Mouse (Mus musculus): ENCODE measurements around the gene Dusp22. TPM values are rescaled to one million over a fixed set of nuclear protein-coding genes. Genes with fewer than 3 reads are reported as not detected.

The Dusp22 gene
- total RNA-seq (2017), result 37.6 to 46.2 TPM (median 42.1 TPM) in 3 replicates

DNA sequence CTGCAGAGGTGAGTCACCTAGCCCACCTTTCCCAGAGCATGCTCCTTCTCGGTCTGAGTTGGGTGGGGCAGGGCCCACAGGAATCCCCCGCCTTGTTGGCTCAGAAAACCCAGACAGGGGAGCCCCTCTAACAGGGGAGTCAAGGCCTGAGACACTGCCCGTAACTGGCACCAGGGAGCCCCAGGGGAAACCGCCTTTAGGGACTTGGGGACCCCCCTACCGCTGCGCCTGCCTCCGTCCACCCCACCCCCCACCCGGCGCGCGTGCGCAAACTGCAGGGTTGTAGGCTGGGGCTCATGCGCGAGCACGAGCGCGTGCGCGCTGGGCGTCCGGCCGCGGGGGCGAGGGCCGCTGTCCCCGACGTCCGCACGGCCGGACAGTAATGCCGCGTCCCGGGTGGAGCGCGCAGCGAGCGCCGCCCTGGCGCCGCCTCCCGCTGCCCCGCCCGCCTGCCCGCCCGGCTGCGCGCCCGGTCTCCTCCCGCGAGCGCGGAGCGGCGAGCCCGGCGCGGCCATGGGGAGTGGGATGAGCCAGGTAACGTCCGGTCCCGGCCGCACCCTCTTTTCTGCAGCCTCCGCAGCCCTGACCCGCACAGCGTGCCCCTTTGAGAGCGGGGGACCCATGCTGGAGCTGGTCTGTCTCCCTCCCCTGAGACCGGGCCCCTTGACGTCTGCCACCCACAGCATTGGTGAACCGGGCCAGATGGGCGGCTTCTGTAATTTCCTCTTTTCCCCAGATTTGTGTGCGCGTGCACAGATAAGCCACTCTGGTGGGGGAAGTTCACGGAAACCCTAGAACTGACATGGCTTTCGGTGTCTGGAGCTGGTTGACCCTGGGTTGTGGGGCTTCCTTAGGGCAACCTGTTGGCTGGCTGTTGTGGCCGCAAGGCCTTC lies at the start of gene Dusp22:
Gene Dusp22 (plus strand): TSS at position 387 of the 893 bp plus-strand sequence.
- ATAC-seq (replicated peaks; ENCODE audit: insufficient number of reproducible peaks, low FRiP score, low TSS enrichment, poor library complexity, severe bottlenecking), result peak; percentile 90

GRCm38 (mm10) chr13:30612079-30612794 lies 47.6 kb upstream of the Dusp22 start:
- peak; percentile 32; the same call in 1 of the 2 replicates for ATAC-seq (replicated peaks; ENCODE audit: insufficient number of reproducible peaks, low FRiP score, low TSS enrichment, poor library complexity, severe bottlenecking)

DNA sequence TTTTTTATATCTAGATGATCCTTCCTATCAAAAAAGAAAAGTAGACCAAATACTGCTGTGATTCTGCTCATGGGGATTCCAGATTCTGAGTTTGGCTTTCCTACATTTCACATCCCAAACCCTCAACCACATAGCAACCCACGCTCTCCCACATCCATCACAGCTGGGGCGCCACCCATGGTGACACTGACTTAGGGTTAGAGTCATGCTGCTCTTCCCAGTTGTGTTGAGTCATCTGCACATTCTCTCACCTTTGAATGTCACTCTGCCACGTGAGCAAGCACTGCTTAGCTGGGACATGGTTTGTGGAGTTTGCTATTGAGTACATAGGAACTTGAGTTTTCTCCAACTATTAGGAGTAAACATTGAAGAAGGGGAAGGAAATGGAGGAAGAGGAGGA lies 40.1 kb upstream of the Dusp22 start:
- no peak for ATAC-seq (replicated peaks; ENCODE audit: insufficient number of reproducible peaks, low FRiP score, low TSS enrichment, poor library complexity, severe bottlenecking)

GRCm38 (mm10) chr13:30628195-30629048 lies 31.4 kb upstream of the Dusp22 start:
- peak; percentile 65 for ATAC-seq (replicated peaks; ENCODE audit: insufficient number of reproducible peaks, low FRiP score, low TSS enrichment, poor library complexity, severe bottlenecking)

GRCm38 (mm10) chr13:30629794-30630410 lies 29.9 kb upstream of the Dusp22 start:
- ATAC-seq (replicated peaks; ENCODE audit: insufficient number of reproducible peaks, low FRiP score, low TSS enrichment, poor library complexity, severe bottlenecking), result no peak

DNA sequence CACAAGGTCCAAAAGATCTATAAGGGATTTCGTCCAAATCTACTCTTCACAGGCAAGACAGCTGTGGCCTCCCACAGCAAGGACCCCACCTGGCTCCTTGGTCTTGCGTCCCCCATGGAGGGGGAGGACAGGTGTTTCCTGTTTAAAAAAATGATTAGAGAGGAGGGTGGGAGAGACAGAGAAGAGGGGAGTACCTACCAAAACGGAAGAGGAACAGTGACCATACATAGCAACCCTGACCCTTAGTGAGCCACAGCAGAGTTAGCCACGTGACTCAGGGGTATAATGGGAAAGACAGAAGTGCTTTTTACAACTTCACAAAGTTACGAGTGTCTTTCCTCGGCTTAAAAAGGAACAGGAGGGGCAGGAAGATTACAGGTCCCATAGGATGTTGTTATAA lies 26.8 kb upstream of the Dusp22 start:
- peak; percentile 45; the same call in 1 of the 2 replicates for ATAC-seq (replicated peaks; ENCODE audit: insufficient number of reproducible peaks, low FRiP score, low TSS enrichment, poor library complexity, severe bottlenecking)

DNA sequence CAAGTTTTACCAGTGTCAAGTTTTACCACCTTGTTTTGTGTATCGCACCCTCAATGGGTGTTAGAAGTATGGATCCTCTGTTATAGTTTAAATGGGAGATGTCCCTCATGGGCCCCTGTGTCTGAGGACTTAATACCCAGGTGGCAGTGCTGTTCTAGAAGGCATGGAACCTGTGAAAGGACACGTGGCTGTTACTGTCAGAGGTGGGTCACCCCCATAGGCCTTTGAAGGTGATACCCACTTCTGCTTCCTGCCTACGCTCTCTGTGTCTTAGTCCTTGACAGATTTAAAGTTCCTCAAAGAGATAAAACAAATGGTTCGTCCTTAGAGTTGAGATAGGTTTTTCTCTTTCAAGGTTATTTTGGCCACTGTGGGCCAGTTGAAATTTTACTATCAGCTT lies 23.3 kb upstream of the Dusp22 start:
- no peak for ATAC-seq (replicated peaks; ENCODE audit: insufficient number of reproducible peaks, low FRiP score, low TSS enrichment, poor library complexity, severe bottlenecking)

DNA sequence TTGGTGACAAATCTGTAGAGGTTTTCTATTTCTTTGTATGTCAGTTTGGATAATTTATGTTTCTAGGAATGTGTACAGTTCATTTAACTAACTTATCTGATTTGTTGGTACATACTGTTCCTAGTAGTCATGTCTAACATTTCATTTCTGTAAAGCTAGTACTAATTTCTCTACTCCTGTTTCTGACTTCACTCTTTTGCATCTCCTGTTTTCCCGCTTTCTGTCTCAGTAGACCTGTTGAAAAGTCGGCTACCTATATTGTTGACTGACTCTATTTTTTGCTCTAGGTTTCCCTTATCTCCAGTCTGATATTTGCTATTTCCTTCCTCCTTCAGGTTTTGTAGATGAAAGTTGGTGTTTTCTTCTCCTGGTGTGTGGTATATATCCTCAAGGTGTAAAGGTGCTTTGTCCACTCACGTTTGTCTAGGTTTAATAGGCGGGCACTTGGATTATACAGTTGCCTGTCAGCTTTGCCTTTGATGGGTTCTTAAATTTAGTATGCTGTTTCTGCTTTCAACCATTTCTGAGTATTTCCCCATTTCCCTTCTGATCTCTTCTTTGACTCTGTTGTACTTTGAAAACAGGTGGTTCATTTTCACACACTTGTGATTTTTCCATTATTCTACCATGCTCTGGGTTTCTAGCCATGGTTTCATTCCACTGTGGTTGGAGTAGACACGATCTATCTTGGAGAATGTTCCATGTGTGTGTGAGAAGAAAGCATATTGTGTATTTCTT lies 21.3 kb upstream of the Dusp22 start:
- no peak for ATAC-seq (replicated peaks; ENCODE audit: insufficient number of reproducible peaks, low FRiP score, low TSS enrichment, poor library complexity, severe bottlenecking)

DNA sequence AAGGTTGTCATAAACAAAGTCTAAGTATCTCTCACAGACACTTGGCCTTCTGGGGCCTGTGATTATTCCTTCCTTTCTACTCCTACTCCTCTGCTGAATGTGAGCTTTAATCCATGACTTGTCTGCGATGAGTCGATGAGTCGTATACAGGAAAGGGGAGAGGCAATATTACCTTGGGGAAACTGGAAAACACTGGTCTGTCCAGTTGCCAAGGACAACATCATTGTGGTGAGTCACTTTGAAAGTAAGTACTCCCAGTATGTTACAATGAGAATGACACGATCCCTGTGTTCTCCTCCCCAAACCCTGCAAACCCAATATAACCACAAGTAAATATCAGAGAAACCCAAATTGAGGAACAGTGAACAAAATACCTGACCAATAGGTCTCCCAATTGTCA lies 17.7 kb upstream of the Dusp22 start:
- ATAC-seq (replicated peaks; ENCODE audit: insufficient number of reproducible peaks, low FRiP score, low TSS enrichment, poor library complexity, severe bottlenecking), result no peak

- ATAC-seq (replicated peaks; ENCODE audit: insufficient number of reproducible peaks, low FRiP score, low TSS enrichment, poor library complexity, severe bottlenecking), result peak; percentile 68; the same call in 1 of the 2 replicates
Measured at GRCm38 (mm10) chr13:30648461-30648860, 11.3 kb upstream of the Dusp22 start.

GRCm38 (mm10) chr13:30649197-30649596 lies 10.6 kb upstream of the Dusp22 start:
- ATAC-seq (replicated peaks; ENCODE audit: insufficient number of reproducible peaks, low FRiP score, low TSS enrichment, poor library complexity, severe bottlenecking), result peak; percentile 50; the same call in 1 of the 2 replicates

- ATAC-seq (replicated peaks; ENCODE audit: insufficient number of reproducible peaks, low FRiP score, low TSS enrichment, poor library complexity, severe bottlenecking), result no peak
Measured at GRCm38 (mm10) chr13:30650684-30651083, 9.1 kb upstream of the Dusp22 start.

DNA sequence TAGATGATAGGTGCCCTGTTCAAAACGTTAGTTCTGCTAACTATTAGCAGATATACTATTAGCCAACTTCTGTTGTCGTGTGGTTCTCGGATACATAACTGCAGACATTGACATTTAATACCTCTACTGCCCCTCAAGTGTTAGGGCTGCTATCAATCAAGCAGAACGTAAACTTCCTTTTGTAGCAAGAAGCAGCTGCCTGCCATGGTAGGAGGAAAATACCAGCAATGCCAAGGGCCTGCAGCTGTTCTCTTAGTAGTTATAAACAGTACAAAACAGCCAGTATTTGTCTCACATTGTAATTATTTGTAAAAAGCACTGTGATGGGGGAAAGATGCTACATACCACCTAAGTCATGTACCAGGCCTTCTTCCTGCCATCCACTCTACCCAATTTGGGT lies 6.7 kb upstream of the Dusp22 start:
- ATAC-seq (replicated peaks; ENCODE audit: insufficient number of reproducible peaks, low FRiP score, low TSS enrichment, poor library complexity, severe bottlenecking), result no peak

- no peak for ATAC-seq (replicated peaks; ENCODE audit: insufficient number of reproducible peaks, low FRiP score, low TSS enrichment, poor library complexity, severe bottlenecking)
Measured at GRCm38 (mm10) chr13:30654463-30654862, 5.3 kb upstream of the Dusp22 start.

DNA sequence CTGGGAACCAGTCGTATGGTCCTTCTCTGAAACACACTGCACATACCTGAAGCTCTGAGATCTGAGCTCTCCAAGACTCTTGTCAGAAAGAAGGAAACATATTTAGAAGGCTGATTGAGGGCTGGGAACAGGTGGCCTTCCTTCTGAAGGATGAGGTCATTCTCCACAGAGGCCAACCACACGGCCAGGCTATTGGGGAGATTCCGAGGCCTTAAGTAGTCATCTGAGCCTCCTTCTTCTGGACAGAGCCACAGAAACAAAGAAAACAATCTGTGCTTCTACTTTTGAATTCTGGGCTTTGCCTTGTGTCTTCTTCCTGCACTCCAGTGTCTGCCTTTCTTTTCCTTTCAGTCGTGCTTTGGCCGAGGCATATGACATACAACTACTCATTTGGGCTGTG lies 2.9 kb upstream of the Dusp22 start:
- no peak for ATAC-seq (replicated peaks; ENCODE audit: insufficient number of reproducible peaks, low FRiP score, low TSS enrichment, poor library complexity, severe bottlenecking)

DNA sequence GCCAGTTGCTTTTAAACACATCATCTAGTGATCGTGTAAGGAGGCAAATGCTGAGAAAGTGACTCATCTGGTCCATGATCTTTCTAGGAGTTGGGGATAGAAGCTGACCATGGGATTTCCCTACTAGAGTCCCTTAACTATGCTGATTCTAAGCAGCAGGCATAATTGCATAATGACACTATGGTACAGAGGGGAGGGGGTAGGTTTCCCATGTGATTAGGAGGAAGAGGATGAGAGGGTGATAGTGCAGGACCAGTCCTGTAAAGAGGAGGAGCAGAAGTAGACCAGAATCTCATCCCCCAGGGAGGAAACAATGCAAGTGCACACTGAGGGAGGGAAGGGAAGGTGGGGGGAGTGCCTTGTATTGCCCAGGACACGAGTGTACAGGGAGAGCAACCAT lies 2.0 kb upstream of the Dusp22 start:
- ATAC-seq (replicated peaks; ENCODE audit: insufficient number of reproducible peaks, low FRiP score, low TSS enrichment, poor library complexity, severe bottlenecking), result no peak

- ATAC-seq (replicated peaks; ENCODE audit: insufficient number of reproducible peaks, low FRiP score, low TSS enrichment, poor library complexity, severe bottlenecking), result no peak
Measured at GRCm38 (mm10) chr13:30658201-30658996, 1.4 kb upstream of the Dusp22 start.

Measured in monocyte, adult 5-6 weeks (primary cell).